Mouse (Mus musculus): ENCODE data around the gene Angel2.
A peak's percentile ranks its signal among the peaks of the same experiment; 100 is the strongest.
"Not testable (repeated sequence)": the region's sequence is repeated elsewhere in the genome, so short reads cannot be mapped to it uniquely, and the experiment has no call there.

Gene Angel2

GRCm38 (mm10) chr1:190924812-190925211 lies at the start of gene Angel2:
Angel2 (plus strand) TSS chr1:190925112.
- not testable (repeated sequence) for DNase-seq

- no peak for DNase-seq
These were observed 49.2 kb upstream of the Angel2 start for GRCm38 (mm10) chr1:190875751-190876150.

DNA sequence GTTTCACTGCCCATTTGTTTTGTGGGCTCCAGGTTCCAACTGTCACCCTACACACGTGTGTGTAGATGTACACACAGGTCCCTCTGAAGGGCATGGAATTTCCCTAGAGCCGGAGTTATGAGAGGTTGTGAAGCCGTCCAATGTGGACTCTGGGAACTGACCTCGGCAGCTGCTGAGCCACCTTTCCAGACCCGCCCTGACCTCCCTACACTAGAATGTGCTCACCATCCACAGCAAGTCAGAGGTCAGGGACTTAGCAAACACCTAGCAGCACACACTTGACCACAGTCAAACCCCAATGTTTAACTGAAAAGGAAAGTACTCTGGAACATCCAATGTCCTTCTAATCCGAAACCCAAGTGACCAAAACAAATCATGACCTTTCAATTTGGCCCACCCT lies 44.3 kb upstream of the Angel2 start:
- DNase-seq = no peak

DNA sequence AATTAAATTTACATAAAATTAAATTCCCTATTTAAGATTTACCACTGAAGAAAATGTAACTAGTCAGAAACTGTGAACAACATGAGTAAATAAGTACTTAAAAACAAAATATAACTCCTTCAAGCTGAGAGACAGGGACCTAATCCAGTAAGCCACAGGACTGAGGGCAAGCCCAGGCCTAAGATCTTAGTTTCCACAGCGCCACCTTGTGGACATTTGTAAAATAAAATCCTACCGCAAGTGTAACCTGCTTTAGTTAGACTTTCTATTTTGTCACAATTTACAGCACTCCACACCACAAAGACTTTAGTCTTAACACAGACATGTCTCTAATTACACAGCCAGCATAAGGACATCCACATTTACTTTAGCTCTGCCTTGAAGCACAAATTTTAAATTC lies 43.5 kb upstream of the Angel2 start:
- peak; percentile 49 to 77 for DNase-seq

DNA sequence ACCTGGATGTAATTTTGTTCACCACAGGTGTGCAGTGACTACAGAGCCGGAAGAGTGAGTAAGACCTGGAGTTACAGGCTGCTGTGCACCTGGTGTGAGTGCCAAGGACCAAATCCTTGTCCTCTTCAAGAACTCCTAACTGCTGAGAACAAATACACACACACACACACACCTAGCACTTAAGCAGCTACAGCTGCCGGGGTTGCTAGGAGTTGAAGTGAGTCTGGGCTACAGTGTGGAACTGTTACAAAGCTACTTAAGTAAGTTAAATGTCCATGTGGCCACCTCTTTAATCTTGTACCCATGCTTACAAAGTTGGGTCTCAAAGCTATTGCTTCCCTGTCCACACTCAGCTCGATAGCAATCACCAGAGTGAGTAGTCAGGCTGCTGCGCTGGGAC lies 38.9 kb upstream of the Angel2 start:
- DNase-seq = no peak

DNA sequence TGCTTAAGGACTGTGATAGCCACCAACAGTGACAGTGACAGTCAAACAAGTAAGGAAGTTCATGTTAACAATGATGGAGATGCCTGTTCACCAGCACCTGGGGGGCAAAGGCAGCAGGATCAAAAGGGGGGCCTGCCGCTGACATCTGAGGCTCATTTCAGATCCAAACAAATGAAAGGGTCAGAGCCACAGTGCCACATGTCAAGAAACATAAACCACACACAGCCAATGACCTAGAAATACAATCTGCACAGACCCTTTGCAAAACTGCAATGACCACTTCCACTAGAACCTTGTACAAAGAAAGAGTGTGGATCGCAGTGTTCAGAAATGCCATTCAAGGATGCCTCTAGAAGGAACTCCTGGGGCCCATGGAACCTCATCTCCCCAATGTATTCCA lies 36.9 kb upstream of the Angel2 start:
- no peak for DNase-seq

- DNase-seq = no peak
These were observed 36.3 kb upstream of the Angel2 start for GRCm38 (mm10) chr1:190888646-190889045.

- DNase-seq = no peak
These were observed 31.2 kb upstream of the Angel2 start for GRCm38 (mm10) chr1:190893559-190894167.

DNA sequence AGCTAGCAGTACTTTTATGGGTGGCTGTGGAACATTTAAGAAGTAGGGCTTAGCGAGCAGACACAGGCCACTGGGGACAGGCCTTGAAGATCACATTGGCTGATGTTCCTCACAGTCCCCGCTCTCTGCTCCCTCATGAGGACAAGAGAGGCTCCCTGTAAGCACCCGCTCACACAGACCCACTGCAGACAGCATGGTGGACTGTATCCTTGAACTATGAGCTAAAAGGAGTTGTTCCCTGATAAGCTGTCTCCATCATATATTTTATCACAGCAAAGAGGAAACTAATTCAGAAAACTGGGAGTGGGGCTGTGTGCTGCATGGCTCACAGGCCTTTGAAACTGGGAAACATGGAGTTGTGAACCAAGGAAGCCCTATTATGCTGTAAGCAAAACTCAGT lies 26.7 kb upstream of the Angel2 start:
- no peak for DNase-seq

DNA sequence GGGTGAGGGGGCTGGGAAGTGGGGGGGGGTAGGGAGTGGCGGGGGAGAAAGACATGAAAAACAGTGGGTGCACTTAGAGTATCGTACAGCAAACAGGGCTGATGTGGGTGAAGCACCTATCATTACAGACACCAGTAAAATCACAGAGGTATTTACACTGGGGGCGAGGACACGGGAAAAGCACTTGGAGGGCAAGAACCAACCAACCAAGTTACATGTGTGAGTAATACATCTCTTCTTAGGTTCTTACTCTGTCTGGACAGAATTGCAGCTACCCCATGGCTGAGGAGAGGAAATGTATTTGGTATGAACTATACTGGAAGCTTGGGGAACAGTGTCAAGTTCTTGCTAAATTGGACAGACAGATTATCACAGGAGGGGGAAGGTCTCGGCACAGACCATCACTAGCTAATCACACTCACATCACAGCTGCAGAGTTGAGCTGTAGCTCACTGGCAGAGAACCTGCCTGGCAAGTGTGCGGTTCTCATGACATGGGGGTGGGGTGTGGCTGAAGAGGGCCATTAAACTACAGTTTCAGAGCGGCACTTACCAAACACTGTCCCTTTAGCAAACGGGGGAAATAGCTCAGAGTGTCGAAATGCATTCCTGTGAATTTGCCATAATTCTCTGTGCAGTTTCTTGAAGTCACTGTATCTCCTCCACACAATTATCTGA lies 25.9 kb upstream of the Angel2 start:
- no peak for DNase-seq

DNA sequence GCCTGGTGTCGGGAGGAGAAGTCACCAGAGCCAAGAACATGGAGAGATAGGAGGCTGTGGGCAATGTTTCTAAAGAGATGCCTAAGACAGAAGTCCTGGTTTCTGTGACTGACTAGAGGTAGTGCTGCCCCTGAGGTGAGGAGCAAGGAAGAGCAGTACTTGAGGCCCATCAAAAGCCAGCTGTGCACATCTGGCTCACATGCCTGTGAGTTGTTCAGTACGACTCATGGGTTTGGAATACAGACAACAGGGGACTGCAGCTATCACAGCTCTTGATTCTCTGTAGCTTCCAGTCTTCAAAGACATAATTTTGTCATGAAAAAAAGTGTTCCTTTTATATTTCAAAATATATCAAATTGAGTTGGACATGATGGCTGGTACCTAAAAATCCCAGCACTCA lies 23.8 kb upstream of the Angel2 start:
- no peak for DNase-seq

GRCm38 (mm10) chr1:190904136-190904535 lies 20.8 kb upstream of the Angel2 start:
- DNase-seq = no peak

DNA sequence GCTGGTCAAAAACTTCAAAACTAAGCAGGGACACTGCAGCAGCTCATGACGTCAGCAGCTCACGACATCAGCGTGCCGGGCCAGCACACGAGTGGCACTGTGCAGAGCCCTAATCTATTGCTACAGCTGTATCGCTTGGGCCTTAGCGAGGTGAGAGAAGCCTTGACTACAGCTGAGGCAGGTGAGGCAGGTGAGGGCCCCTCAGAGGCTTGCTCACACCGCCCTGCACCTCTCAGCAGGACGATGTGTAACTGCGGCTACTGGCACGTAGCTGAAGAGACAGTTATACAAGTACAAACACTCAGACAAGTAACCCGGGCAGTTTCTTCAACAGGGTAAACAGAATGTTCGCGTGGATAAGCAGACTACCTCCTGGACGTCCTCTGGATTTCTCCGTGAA lies 20.2 kb upstream of the Angel2 start:
- no peak for DNase-seq

DNA sequence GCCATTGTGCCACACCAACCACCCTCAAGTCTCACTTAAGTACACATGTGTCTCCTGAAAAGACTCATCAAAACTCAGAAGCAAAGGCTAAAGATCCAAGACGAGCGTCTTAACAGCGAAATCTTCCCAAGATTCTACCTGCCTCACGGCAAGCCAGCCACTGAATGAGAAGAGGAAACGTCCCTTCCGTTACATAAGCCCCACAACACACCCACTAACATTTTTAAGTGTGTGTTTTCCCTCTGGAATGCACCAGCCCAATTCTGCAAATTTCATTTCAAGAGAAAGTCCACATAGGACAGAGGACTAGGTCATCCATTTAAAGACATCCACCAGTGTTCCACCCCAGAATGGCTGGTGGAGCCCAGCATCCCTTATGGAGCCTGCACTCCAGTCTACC lies 14.1 kb upstream of the Angel2 start:
- DNase-seq = no peak

DNA sequence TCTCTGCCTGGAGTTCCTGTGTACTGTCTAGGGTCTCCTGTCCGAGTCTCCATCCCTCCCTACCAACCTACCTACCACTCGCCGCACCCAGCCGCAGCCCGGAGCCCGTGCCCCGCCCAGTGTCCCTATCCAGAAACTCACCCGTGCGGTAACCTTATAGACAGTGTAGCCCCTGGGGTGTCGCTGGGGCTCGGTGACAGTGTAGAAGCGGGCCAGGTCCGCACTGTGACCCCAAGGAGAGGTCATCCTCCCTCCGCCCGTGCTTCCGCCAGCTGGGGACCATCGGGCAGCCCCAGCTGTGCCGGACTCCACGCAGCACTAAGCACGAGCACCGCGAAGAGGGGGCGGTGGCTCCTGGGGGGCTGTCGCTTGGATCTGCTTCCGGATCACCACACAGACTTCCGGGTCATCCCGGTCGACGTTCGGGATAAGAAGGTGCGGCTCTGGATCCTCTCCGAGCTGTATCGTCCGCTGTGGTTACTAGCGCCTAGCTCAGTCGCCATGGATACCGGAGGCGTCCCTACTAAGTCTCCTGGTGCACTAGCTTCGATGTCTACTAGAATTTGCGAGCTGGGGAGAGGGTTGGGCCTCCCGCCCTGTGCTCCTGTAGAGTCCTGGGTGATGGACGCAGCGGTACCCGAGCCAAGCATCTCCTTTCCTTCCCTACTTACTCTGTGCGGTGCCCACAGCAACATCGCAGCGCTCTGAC lies 13.3 kb upstream of the Angel2 start, which contains the start of gene Rps6kc1:
Gene Rps6kc1 (minus strand): TSS at position 356 of the 709 bp plus-strand sequence.
- DNase-seq = peak; percentile 87 to 91

- DNase-seq = no peak
These were observed 12.3 kb upstream of the Angel2 start for GRCm38 (mm10) chr1:190912623-190913022.

DNA sequence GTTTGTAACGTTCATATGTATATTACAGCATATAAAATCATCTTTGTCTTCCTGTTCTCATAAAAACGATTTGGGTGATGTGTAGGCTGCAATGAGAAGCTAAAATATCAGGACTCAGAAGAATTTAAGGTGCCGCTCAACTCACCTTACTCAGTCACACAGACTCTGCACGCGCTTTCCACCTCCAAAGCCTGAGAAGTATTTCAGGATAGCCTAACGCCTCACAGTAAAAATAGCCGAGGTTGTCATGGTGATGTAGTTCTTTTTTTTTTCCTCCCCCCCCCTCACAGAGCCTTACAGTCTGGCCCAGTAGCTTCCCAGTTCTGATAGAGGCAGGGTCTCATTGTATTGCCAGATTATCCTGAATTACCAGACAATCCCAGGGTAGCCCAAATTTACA lies 6.0 kb upstream of the Angel2 start:
- DNase-seq = no peak

DNA sequence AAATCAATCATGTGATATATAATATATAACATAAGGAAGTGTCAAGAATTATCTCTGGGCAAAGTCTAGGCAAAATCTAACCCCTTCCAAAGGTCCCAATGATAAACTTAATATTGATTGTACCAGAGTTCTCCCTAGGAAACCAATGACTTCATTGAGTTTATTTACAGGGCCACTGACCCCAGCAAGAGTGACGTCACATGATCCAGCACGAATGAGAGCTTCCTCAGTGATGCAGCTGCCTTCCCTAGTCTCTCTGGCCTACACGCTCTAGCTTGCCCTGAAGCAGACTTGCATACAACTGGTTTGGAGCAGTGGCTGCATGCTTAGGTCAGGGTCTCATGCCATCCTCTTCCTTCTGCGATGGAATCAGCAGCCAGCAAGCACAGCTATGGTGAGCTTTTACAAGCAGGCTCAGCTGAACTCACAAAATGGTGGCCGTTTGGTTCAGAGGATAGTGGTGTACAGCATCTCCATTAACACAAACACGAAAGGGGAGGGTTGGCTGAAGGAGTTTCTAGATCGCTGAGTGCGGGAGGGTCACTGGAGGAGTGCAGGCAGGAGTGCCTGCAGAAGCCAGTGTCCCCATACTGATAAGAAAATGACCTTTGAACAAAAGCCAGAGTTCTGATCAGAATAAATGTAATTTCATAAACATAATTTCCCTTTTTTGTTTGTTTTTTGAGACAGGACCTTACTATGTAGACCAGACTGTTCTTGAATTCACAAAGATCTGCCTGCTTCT lies 5.0 kb upstream of the Angel2 start:
- DNase-seq = no peak

- no peak for DNase-seq
These were observed 2.4 kb downstream of the Angel2 start for GRCm38 (mm10) chr1:190927311-190927710.

DNA sequence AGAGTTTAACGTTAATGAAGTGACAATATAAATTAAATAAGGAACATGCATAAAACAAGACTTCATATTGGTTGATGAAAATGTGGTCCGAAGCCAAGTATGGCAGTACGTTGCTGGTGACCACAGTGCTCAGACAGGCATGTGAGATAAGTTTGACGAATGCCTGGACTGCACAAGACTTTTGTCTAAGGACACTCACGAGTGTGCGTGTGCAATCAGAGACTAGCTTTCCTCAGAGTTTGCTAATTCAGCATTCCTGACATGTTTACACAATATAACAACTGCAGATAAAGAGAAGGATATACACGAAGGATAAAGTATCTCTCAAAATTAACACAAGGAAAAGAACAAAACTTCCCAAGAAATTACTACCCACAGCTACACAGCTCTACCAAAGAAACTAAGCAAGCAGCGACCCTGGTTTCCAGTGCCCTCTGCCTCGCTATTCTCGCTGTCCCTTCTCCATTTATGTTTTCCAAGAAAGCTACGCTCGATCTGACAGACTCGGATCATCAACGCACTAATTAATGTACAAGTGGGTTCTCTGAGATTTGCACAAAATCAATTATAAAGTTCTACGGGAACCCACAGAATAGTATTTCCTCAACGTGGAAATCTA lies 2.9 kb downstream of the Angel2 start:
- DNase-seq = no peak

- peak; percentile 97 to 99 for DNase-seq
These were observed 3.6 kb downstream of the Angel2 start for GRCm38 (mm10) chr1:190928370-190929009.

DNA sequence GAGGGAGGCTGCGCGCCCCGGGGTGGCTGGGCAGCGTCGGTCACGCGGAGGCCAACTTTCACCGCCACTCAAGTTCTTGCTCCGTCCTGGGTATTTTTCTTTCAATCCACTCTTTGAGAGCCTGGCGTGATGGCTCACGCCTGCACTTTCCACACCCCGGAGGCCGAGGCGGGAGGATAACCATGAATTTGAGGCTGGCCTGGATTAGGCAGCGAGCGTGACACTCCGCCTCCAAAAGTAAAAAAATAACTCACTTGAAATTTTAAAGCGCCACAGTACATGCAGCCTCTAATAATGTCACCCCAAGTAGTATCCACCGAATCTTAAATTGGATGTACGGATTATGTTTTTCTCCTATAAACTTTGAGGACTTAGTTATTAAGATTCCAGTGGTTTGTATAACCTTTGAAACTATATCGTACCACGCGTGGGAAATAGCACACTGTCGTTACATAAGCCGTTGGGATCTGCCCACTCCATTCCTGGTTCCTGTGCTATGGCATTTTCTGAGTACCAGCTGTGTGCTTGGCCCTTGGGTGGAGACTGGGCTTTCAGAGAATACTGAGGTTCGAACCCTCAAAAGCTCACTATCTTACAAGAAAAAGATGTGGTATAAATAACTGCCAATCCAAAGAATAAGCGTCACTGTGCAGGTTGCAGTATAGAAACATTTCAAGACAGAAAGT lies 4.2 kb downstream of the Angel2 start:
- DNase-seq = peak; percentile 63 to 78

All from kidney, postnatal 25 days (tissue).